Mouse (Mus musculus) CH12.LX (cell line): ENCODE data around the gene Epha3.

ENCODE experiments used
- CTCF ChIP-seq, 2 experiments: IDR thresholded peaks in 1 of 2; conservative IDR thresholded peaks in 1 of 2; 2 replicates each; pipeline ENCODE4 v1.5.1; 2011 to 2012; ENCODE audit warnings: low read depth in 2 of 2, low read length in 2 of 2, improper control_type of control experiment in 1 of 2, inconsistent platforms in 1 of 2, mild to moderate bottlenecking in 1 of 2, moderate library complexity in 1 of 2
- MAFK ChIP-seq: IDR thresholded peaks from 2 replicates; pipeline ENCODE4 v1.6.1; 2011; ENCODE audit warnings: low read length, improper control_type of control experiment; ENCODE audit not compliant: insufficient replicate concordance
- MAX ChIP-seq: IDR thresholded peaks from 2 replicates; pipeline ENCODE4 v1.6.1; 2011; ENCODE audit warnings: low read length, improper control_type of control experiment
- POLR2A ChIP-seq: IDR thresholded peaks from 2 replicates; pipeline ENCODE4 v1.6.1; 2011; ENCODE audit warnings: low read depth, mild to moderate bottlenecking, improper control_type of control experiment, low read length
- RAD21 ChIP-seq: IDR thresholded peaks from 2 replicates; pipeline ENCODE4 v1.6.1; 2011; ENCODE audit warnings: low read depth, mild to moderate bottlenecking, low read length, improper control_type of control experiment, moderate library complexity
- RCOR1 ChIP-seq: conservative IDR thresholded peaks from 2 replicates; pipeline ENCODE4 v1.6.1; 2012; ENCODE audit warnings: low read depth, mild to moderate bottlenecking, inconsistent platforms, low read length, improper control_type of control experiment

DNA sequence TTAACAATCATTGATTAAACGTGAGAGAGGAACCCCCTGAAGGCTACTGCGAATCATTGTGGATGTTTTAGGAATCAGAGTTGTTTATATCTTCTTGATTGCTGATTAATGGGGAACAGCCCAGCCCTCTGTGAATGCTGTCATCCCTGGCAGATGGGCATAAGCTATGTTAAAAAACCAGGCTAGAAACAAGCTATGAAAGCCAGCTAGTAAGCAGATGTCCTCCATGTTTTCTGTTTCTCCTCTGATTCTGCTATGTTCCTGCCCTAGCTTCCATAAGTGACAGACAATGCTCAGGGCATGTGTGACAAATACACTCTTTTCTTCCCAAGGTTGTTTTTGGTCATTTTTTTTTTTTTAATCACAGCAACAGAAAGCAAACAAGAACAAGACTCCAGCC, 206.2 kb downstream of the Epha3 start:
- TF ChIP-seq MAX = no peak
- no peak for TF ChIP-seq CTCF (conservative IDR thresholded peaks at IDR 0.05 in 1 of 2, IDR thresholded peaks at IDR 0.05 in 1 of 2; ENCODE audit: low read depth in 2 of 2, low read length in 2 of 2)
- no peak for TF ChIP-seq RAD21
- TF ChIP-seq POLR2A = no peak
- no peak for TF ChIP-seq RCOR1
- TF ChIP-seq MAFK = no peak
